Mouse (Mus musculus): ENCODE results near the gene Cxcr4. TPM values are rescaled to one million over a fixed set of nuclear protein-coding genes. Genes with fewer than 3 reads are reported as not detected.

Gene Cxcr4
- polyA plus RNA-seq, 1 experiment from 2014 or later = 9.3 TPM

DNA sequence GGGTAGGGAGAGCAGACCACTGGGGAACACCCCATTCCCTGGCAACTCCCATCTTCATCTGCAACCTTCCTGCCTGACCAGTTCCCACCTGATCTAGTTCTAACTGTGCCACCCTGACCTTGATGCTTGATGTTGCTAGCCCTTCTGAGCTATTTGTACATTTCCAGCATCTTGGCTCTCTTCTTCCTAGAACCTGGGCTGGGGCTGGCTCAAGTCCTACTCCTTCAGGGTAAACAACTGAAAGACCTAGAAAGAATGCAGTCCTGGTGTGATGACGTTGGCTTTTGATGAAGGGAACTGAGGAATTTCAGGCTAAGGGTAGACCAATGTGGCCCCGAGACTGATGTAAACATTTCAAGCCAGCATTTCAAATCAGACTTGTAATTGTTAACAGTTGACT is 24.5 kb upstream of the Cxcr4 start:
- Histone ChIP-seq H3K9ac (no peak overlapping the region), H3K27ac (peak overlapping the region; percentile 25), H3K36me3 (no peaks in the 10 kb centered on the region), H3K4me2 (no peak overlapping the region), H3K27me3 (no peaks in the 10 kb centered on the region), H3K4me1 (peaks cover 30% of the 10 kb centered on the region), H3K4me3 (no peak overlapping the region), H3K9me3 (no peaks in the 10 kb centered on the region)
- ATAC-seq (ENCODE audit: borderline replicate concordance, extremely low read depth, low FRiP score, low TSS enrichment) = no peak
- WGBS = 19% methylated on average over 2 of the region's 2 CpGs

GRCm38 (mm10) chr1:128615459-128615806 is 23.3 kb upstream of the Cxcr4 start:
- Histone ChIP-seq H3K36me3 (no peaks in the 10 kb centered on the region), H3K4me1 (peaks cover 30% of the 10 kb centered on the region), H3K9ac (no peak overlapping the region), H3K4me3 (no peak overlapping the region), H3K27me3 (no peaks in the 10 kb centered on the region), H3K4me2 (no peak overlapping the region), H3K27ac (peak overlapping the region; percentile 66), H3K9me3 (no peaks in the 10 kb centered on the region)
- 62% methylated on average over 2 of the region's 2 CpGs for WGBS
- ATAC-seq (ENCODE audit: borderline replicate concordance, extremely low read depth, low FRiP score, low TSS enrichment) = peak; percentile 19; the same call in 1 of the 2 replicates

DNA sequence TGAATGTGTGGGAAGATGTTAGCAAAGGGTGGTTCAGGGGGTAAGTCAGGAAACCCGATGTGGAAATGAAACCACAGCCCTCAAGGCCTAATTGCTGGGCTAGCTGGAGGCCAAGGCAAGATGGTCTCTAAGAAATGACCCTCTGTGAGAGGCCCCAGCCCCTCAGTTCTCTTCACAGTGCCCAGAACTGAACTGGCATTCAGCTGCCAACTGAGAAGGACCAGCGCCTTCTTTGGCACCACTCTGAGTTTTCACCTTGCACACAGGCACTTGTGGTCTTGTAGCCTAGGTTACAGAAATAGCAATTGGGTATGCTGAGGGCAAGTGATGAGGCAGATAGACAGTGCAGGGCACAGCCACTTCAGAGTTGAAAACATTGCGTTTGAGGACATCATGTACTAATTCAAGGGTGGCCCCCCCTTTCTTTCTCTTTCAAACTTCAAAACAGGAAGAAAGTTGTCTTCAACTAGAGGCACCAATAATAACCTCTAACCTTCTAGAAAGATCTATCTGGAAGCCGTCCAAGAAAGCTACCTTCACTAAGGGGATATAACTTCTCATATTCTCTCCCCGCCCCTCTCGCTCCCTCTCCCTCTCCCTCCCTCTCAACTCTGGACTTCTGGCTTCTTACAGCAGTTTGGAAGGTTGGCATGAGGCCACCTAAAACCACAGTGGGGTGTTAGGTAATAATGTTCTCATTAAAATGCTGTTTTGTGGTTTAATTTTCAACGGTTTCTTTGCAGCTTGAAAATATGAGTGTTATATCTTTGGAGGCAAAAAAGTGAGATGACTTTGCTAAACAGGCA is 22.8 kb upstream of the Cxcr4 start:
- no peaks in the 10 kb centered on the region for H3K27me3 ChIP-seq
- H3K36me3 ChIP-seq = no peaks in the 10 kb centered on the region
- WGBS = 37% methylated on average over 7 of the region's 7 CpGs
- H3K9ac ChIP-seq = no peak overlapping the region
- ATAC-seq (ENCODE audit: borderline replicate concordance, extremely low read depth, low FRiP score, low TSS enrichment) = peak; percentile 60; the same call in 1 of the 2 replicates
- H3K4me1 ChIP-seq = peaks cover 30% of the 10 kb centered on the region
- no peak overlapping the region for H3K4me3 ChIP-seq
- peak overlapping the region; percentile 66 for H3K27ac ChIP-seq
- no peaks in the 10 kb centered on the region for H3K9me3 ChIP-seq
- H3K4me2 ChIP-seq = no peak overlapping the region

DNA sequence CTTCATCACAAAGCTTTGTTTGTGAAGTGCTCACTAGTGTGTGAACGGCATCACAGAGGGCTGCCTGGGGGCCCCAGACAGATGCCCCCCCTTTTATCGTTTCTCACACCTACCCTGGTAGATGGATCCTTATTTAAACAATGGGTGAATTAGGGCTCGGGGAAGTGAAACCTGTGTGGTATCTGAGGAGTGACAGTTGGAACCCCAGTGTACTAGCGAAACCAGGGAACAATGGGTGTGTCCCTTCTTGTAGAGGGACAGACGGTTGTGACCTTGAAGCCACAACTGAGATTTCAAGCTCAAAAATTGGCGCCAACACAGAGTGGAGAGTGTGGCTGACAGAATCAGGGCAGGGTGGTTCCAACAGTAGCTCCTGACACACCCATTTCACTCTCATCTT is 16.0 kb upstream of the Cxcr4 start:
- ATAC-seq (ENCODE audit: borderline replicate concordance, extremely low read depth, low FRiP score, low TSS enrichment) = no peak
- no peak overlapping the region for H3K27ac ChIP-seq
- H3K4me1 ChIP-seq = 0 out of 2 replicates have a peak, but pooled peaks cover 6% of the 10 kb centered on the region
- H3K4me2 ChIP-seq = no peak overlapping the region
- no peaks in the 10 kb centered on the region for H3K36me3 ChIP-seq
- H3K27me3 ChIP-seq = no peaks in the 10 kb centered on the region
- H3K9me3 ChIP-seq = no peaks in the 10 kb centered on the region
- WGBS = 45% methylated on average over 6 of the region's 6 CpGs
- no peak overlapping the region for H3K4me3 ChIP-seq
- no peak overlapping the region for H3K9ac ChIP-seq

DNA sequence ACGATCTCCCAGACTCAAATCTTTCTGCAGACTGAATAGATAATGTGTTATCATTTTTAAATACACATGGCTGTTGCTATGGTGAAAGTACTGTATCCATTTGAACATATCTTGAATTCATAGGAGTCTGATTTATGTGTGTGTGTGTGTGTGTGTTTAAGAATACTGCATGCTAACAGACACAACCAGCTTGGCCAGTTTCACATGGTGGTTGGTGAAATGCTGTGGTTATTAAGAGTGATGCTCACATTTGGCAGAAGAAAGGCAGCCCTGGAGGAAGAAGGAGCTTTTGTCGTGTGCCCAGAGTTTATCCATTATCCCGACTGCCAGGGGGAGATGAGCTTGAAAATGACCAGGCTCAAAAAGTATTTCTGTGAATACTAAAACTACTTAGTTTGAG is 15.3 kb upstream of the Cxcr4 start:
- H3K4me3 ChIP-seq = no peak overlapping the region
- no peaks in the 10 kb centered on the region for H3K4me1 ChIP-seq
- no peaks in the 10 kb centered on the region for H3K27me3 ChIP-seq
- no peaks in the 10 kb centered on the region for H3K36me3 ChIP-seq
- ATAC-seq (ENCODE audit: borderline replicate concordance, extremely low read depth, low FRiP score, low TSS enrichment) = no peak
- no peak overlapping the region for H3K9ac ChIP-seq
- H3K4me2 ChIP-seq = no peak overlapping the region
- H3K27ac ChIP-seq = no peak overlapping the region
- WGBS = 51% methylated on average over 3 of the region's 3 CpGs
- no peaks in the 10 kb centered on the region for H3K9me3 ChIP-seq

DNA sequence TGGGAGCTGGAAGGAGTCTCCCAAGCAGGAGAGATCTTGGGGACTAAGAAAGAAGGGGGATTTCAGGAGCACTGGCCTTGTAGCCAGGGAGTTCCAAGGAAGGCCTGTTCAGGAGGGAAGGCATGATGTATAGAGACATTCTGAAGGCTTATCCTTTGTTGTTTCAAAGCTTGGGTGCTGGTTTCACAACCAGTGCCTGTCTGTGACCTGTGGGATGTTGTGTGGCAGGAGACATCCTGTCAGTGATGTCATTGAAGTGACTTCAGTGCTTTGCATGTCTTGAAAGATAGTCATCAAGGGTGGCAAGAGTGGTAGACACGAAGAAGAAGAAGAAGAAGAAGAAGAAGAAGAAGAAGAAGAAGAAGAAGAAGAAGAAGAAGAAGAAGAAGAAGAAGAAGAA is 13.7 kb upstream of the Cxcr4 start:
- Histone ChIP-seq H3K27me3 (no peaks in the 10 kb centered on the region), H3K4me3 (no peak overlapping the region), H3K36me3 (no peaks in the 10 kb centered on the region), H3K9me3 (no peaks in the 10 kb centered on the region), H3K27ac (no peak overlapping the region), H3K9ac (no peak overlapping the region), H3K4me2 (no peak overlapping the region), H3K4me1 (no peaks in the 10 kb centered on the region)
- ATAC-seq (ENCODE audit: borderline replicate concordance, extremely low read depth, low FRiP score, low TSS enrichment) = no peak
- 65% methylated on average over 1 of the region's 1 CpGs for WGBS

DNA sequence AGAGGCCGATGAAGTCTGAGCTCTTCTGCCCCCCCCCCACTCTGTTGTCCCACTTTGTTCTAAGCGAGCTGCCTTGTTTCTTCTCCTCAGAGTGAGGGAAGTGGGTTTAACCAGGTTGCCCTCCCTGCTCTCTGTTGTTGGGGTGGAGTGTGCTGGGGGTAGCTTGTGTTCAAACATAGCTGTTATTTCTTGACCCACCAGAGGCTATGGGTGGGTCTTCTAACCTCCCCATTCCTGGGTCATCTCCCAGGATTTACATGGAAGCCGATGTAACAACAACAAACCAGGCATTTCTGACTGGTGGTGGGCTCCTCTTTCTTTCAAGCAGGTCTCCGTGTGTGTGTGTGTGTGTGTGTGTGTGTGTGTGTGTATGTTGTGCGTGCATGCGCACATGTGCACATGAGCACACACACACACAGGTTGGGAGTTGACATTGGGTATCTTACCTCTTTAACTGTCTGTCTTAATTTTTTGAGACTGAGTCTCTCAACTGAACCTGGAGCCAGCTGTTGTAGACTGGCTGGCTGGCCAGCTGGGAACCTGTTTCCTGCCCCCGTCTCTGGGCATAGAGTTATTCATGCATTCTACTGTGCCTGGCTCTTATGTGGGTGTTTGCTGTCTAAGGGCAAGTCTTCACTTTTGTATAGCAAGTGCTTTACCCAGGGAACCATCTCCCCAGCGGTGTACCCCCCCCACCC is 10.7 kb upstream of the Cxcr4 start:
- no peak for ATAC-seq (ENCODE audit: borderline replicate concordance, extremely low read depth, low FRiP score, low TSS enrichment)
- WGBS = 77% methylated on average over 8 of the region's 8 CpGs

GRCm38 (mm10) chr1:128602018-128602687 is 10.1 kb upstream of the Cxcr4 start:
- Histone ChIP-seq H3K36me3 (no peaks in the 10 kb centered on the region), H3K27me3 (no peaks in the 10 kb centered on the region), H3K4me3 (no peak overlapping the region), H3K9ac (no peak overlapping the region), H3K27ac (no peak overlapping the region), H3K4me2 (no peak overlapping the region), H3K4me1 (0 out of 2 replicates have a peak, but pooled peaks cover 7% of the 10 kb centered on the region), H3K9me3 (no peaks in the 10 kb centered on the region)
- 69% methylated on average over 5 of the region's 5 CpGs for WGBS
- peak; percentile 52; the same call in 1 of the 2 replicates for ATAC-seq (ENCODE audit: borderline replicate concordance, extremely low read depth, low FRiP score, low TSS enrichment)

More for the DNA sequence above, 10.7 kb upstream of the Cxcr4 start:
- H3K4me1 ChIP-seq = 0 out of 2 replicates have a peak, but pooled peaks cover 4% of the 10 kb centered on the region
- no peaks in the 10 kb centered on the region for H3K36me3 ChIP-seq
- H3K27ac ChIP-seq = no peak overlapping the region
- no peak overlapping the region for H3K4me3 ChIP-seq
- no peak overlapping the region for H3K9ac ChIP-seq
- H3K4me2 ChIP-seq = no peak overlapping the region
- H3K27me3 ChIP-seq = no peaks in the 10 kb centered on the region
- no peaks in the 10 kb centered on the region for H3K9me3 ChIP-seq

DNA sequence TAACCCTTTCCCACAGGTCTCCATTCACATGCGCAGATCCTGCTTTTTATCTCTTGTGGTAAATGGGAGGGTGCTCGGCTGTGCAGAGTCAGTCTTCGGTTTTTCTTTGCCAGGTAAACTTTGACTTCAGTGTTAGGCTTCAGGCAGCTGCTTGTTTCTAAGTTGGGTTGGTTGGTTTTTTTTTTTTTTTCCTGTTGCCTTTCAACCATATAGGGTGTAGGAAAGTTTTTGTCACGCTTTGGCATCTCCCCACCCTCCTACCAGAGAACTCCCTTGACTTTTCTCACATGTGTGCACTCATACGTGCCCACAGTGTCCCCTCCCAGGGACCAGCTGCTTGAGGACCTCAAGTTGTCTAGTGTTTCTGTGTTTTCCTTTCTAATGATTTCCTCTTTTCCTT is 9.2 kb upstream of the Cxcr4 start:
- no peak for ATAC-seq (ENCODE audit: borderline replicate concordance, extremely low read depth, low FRiP score, low TSS enrichment)
- Histone ChIP-seq H3K27ac (no peak overlapping the region), H3K9me3 (no peaks in the 10 kb centered on the region), H3K4me2 (no peak overlapping the region), H3K36me3 (no peaks in the 10 kb centered on the region), H3K9ac (no peak overlapping the region), H3K4me1 (0 out of 2 replicates have a peak, but pooled peaks cover 7% of the 10 kb centered on the region), H3K4me3 (no peak overlapping the region), H3K27me3 (no peaks in the 10 kb centered on the region)
- WGBS = 65% methylated on average over 5 of the region's 5 CpGs

DNA sequence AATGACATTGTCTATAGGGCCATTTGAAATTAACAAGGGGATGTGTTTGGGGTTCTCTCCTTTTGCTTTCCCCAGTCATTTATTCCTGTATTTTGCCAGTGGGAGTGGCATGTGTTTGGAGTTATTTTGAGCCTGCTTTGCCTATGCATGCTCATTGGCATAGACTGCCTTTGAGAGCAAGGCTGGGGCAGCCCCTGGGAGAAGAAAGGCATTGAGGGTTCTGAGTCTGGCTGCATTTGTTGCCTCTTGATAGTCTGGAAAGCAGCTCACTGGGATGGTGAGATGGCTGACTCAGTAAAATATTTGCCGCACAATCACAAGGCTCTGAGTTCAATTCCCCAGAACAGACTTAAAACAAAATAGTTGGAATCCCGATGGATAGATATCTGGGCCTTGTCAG is 8.5 kb upstream of the Cxcr4 start:
- ATAC-seq (ENCODE audit: borderline replicate concordance, extremely low read depth, low FRiP score, low TSS enrichment) = no peak
- peaks cover 13% of the 10 kb centered on the region for H3K4me1 ChIP-seq
- no peak overlapping the region for H3K4me2 ChIP-seq
- 71% methylated on average over 2 of the region's 2 CpGs for WGBS
- H3K9ac ChIP-seq = no peak overlapping the region
- no peaks in the 10 kb centered on the region for H3K9me3 ChIP-seq
- no peaks in the 10 kb centered on the region for H3K36me3 ChIP-seq
- H3K4me3 ChIP-seq = no peak overlapping the region
- H3K27me3 ChIP-seq = no peaks in the 10 kb centered on the region
- no peak overlapping the region for H3K27ac ChIP-seq

DNA sequence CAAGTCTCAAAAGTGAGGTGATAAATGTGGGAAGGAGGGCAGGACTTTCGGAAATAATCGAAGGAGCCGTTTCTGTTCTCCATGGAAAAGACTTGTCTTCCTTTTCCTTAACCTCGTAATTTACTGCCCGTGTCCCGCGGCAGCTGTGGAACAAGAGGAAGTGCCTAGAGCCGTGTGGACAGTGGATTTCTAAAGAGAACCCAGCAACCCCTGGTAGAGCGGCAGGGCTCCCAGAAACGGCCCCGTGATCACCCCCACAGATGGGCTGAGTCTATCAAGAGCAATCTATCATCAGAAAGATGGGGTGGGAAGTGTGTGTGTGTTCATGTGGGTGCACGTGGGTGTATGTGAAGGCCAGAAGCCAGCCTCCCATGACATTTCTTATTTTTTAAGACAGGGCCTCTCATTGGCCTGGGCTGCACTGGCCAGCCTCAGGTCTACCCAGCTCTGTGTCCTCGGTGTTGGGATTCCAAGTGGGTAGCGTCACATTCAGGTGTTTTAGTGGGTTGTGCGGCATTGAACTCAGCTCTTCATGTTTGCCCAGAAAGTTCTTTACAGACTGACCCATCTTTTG is 5.2 kb upstream of the Cxcr4 start:
- H3K36me3 ChIP-seq = no peaks in the 10 kb centered on the region
- H3K4me3 ChIP-seq = no peak overlapping the region
- no peak for ATAC-seq (ENCODE audit: borderline replicate concordance, extremely low read depth, low FRiP score, low TSS enrichment)
- no peak overlapping the region for H3K9ac ChIP-seq
- no peaks in the 10 kb centered on the region for H3K9me3 ChIP-seq
- H3K4me2 ChIP-seq = no peak overlapping the region
- 77% methylated on average over 15 of the region's 15 CpGs for WGBS
- H3K4me1 ChIP-seq = peaks cover 43% of the 10 kb centered on the region
- H3K27ac ChIP-seq = no peak overlapping the region
- no peaks in the 10 kb centered on the region for H3K27me3 ChIP-seq

All from lung, embryonic 15.5 days (tissue).